Mouse (Mus musculus) hindbrain, embryonic 14.5 days (tissue): Measurements from ENCODE around the gene Ambra1. TPM values are rescaled to one million over a fixed set of nuclear protein-coding genes. Genes with fewer than 3 reads are reported as not detected.
A peak's percentile ranks its signal among the peaks of the same experiment; 100 is the strongest.

ENCODE experiments used
- ATAC-seq: fragments of 200-750 bp; cut with Nextera tagmentation; 2 replicates; pipeline ENCODE4 v1.8.0; 2017; ENCODE audit warnings: moderate number of reproducible peaks, mild to moderate bottlenecking, moderate TSS enrichment, moderate library complexity; ENCODE audit not compliant: low FRiP score
- DNase-seq: peaks from one replicate; pipeline ENCODE4 v3.0.0-alpha.2; 2015; ENCODE audit warnings: low spot score
- H3K27ac ChIP-seq: fragments of 300-500 bp; sonication (generic); 2 replicates; pipeline ENCODE4 v1.5.1; 2014; ENCODE audit warnings: mild to moderate bottlenecking, moderate library complexity
- H3K27me3 ChIP-seq: fragments of 300-500 bp; sonication (generic); 2 replicates; pipeline ENCODE4 v1.6.1; 2014; ENCODE audit warnings: mild to moderate bottlenecking, low read length, mixed read lengths; ENCODE audit not compliant: control insufficient read depth, insufficient read depth
- H3K36me3 ChIP-seq: fragments of 300-500 bp; sonication (generic); replicated peaks from 2 replicates; pipeline ENCODE4 v1.6.1; 2014; ENCODE audit not compliant: control insufficient read depth, insufficient read depth
- H3K4me1 ChIP-seq: fragments of 300-500 bp; sonication (generic); replicated peaks from 2 replicates; pipeline ENCODE4 v1.6.1; 2014; ENCODE audit warnings: antibody characterized with exemption, low read length, mixed read lengths; ENCODE audit not compliant: control insufficient read depth, insufficient read depth
- H3K4me2 ChIP-seq: fragments of 300-500 bp; sonication (generic); replicated peaks from 2 replicates; pipeline ENCODE4 v1.6.1; 2014; ENCODE audit warnings: mild to moderate bottlenecking, moderate library complexity
- H3K4me3 ChIP-seq: fragments of 300-500 bp; sonication (generic); replicated peaks from 2 replicates; pipeline ENCODE4 v1.5.1; 2014; ENCODE audit warnings: mild to moderate bottlenecking, low read length
- H3K9ac ChIP-seq: fragments of 300-500 bp; sonication (generic); 2 replicates; pipeline ENCODE4 v1.6.1; 2014
- H3K9me3 ChIP-seq: fragments of 300-500 bp; sonication (generic); 2 replicates; pipeline ENCODE4 v1.6.1; 2016; ENCODE audit warnings: low read length; ENCODE audit not compliant: control insufficient read depth
- WGBS: fragments of 180-500 bp; shearing (Covaris S2); extraction: QIAGEN DNeasy Blood & Tissue Kit; methylation state at CpG from one replicate; pipeline ENCODE4 v1.1.7; 2014; 5-methylcytosine and 5-hydroxymethylcytosine counted together
- polyA plus RNA-seq: library from polyadenylated mRNA; unstranded; fragments of >200 nt; fragmentation: Nextera tagmentation; extraction: Ambion mirVana; gene quantifications from 2 replicates; pipeline ENCODE4 v1.2.1, GENCODE M21; 2014

Ambra1 gene
- polyA plus RNA-seq, 1 experiment from 2014 or later, result 22.2 TPM

DNA sequence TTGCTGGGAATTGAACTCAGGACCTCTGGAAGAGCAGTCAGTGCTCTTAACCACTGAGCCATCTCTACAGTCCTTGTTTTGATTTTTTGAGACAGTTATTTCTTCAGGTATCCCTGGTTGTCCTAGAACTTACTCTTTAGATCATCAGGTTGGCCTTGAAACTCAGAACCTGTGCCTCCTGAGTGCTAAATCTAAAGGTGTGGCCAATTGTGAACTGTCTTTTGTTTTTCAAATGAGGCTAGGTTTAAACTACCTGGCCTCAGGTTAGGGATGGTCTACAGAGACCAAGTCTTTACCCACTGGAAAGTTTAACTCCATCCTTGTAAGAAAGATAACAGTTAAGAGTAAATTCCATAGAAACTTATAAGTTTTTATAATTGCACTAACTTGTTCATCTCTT, 23.5 kb upstream of the Ambra1 start:
- peaks cover 8% of the 10 kb centered on the region for H3K4me1 ChIP-seq
- DNase-seq (no peak), ATAC-seq (no peak)
- H3K36me3 ChIP-seq, result no peaks in the 10 kb centered on the region
- no peak overlapping the region for H3K9ac ChIP-seq
- H3K9me3 ChIP-seq, result no peaks in the 10 kb centered on the region
- H3K27me3 ChIP-seq, result no peaks in the 10 kb centered on the region
- H3K4me2 ChIP-seq, result no peak overlapping the region
- no peak overlapping the region for H3K27ac ChIP-seq
- H3K4me3 ChIP-seq, result no peak overlapping the region

DNA sequence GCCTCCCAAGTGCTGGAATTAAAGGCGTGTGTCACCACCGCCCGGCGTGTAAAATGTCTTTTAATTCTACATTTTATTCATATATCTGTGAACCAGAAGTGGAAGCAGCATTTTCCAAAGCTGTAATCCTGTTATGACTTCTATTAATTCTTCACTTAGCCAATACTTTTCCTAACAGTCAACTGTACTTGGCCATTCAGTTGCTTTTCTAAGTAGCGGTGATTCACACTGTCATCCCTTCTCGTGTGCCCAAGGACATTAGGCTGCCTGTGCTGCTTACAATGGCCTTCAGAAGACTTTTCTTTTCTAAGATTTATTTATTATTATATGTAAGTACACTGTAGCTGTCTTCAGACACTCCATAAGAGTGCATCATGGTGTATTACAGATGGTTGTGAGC, 21.6 kb upstream of the Ambra1 start:
- H3K4me3 ChIP-seq, result no peak overlapping the region
- no peaks in the 10 kb centered on the region for H3K36me3 ChIP-seq
- H3K4me2 ChIP-seq, result no peak overlapping the region
- ATAC-seq (no peak), DNase-seq (no peak)
- H3K4me1 ChIP-seq, result peaks cover 14% of the 10 kb centered on the region
- no peak overlapping the region for H3K27ac ChIP-seq
- no peak overlapping the region for H3K9ac ChIP-seq
- H3K9me3 ChIP-seq, result no peaks in the 10 kb centered on the region
- H3K27me3 ChIP-seq, result no peaks in the 10 kb centered on the region
- 96% methylated on average over 6 of the region's 6 CpGs for WGBS

DNA sequence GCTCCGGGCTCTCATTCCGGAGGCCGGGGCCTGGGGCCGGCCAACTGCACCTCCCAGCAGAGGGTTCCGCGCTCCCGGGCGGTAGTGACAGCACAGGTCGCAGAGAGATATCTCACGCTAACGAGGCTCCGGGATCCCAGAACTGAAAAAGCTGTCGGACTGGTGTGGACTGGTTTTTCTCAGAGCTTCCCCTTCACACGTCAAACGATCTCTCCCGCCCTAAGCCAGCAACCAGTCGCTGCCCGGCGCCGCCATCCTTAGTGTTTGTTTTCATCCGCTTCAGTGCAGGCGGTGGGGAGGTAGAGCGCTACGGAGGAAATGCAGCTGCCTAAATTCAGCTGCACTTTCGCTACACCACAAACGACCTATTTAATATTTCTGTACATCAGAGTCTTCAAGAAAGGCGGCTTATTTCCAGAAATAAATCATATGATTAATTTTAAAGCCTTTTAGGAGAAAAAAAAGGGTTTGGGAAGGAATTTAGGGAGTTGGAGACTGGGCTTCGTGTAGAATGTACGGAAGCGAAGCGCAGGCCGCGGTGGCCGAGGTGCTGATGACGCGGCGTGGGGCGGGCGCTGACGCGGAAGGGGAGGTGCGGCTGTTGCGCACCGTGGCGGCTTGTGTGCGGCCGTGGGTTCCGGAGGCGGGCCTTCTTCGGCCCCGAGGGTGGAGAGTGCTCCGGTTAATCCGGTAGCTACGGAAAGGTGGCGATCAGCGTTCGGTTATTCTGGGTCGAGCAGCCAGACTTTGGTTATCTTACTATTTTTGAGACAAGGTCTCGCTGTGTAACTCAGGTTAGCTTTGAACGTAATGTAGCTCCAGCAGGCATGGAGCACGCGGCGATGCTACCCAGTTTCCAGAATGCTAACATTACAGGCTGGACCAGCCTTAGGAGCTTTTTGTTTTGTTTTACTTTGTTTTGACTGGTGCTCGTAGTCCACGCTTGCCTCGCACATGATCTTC, 19.4 kb upstream of the Ambra1 start, which contains the start of the genes Atg13 and Harbi1:
TSS of gene Atg13 (minus strand) at position 305 of the 963 bp plus-strand sequence.
TSS of gene Harbi1 (plus strand) at position 581 of the 963 bp plus-strand sequence.
- peak within 1 kb of the TSS; percentile 79 for H3K4me3 ChIP-seq
- H3K9ac ChIP-seq, result peak within 1 kb of the TSS; percentile 80
- peaks cover 14% of the 10 kb centered on the region for H3K4me1 ChIP-seq
- no peaks in the 10 kb centered on the region for H3K27me3 ChIP-seq
- H3K9me3 ChIP-seq, result no peaks in the 10 kb centered on the region
- H3K4me2 ChIP-seq, result peak within 1 kb of the TSS; percentile 93
- H3K36me3 ChIP-seq, result no peaks in the 10 kb centered on the region
- WGBS, result under 1% methylated on average over 66 of the region's 66 CpGs
- H3K27ac ChIP-seq, result peak within 1 kb of the TSS; percentile 87
- peak; percentile 98 for ATAC-seq
- DNase-seq, result peak; percentile 94

DNA sequence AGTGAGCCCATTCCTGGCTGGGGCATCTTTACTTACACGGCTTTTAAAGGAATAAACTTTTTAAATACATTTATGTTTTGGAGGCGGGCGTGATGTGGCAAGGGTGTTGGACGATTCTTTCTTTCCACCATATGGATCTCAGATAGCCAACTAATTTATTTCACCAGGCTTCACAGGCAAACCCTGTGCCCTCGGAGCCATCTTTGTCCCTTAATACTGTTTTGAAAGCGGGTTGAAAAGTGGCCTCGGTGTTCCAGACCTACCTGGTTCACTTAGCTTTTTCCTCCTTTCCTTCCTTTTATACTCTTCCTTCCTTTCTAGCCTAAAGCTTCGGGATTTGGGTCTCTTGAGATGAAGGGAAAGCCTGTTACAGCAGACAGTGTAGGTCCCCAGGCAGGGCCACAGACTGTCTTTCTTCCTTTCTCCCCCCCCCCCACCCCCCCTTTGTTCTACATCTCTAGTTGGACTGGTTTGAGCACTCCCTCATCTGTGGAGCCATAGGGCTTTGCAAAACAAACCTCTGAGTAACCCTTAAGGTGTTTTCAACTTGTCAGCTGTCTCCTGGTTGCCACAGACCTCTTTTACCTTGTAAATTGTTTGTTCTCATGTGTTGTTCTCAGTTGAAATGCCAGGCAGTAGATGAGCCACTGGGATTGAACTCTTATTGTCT, 18.5 kb upstream of the Ambra1 start:
- no peak for DNase-seq
- peak overlapping the region; percentile 87 for H3K27ac ChIP-seq
- peak overlapping the region; percentile 80 for H3K9ac ChIP-seq
- WGBS, result 6% methylated on average over 8 of the region's 8 CpGs
- H3K4me2 ChIP-seq, result peak overlapping the region; percentile 93
- H3K36me3 ChIP-seq, result no peaks in the 10 kb centered on the region; the same call in 1 of the 2 replicates
- H3K9me3 ChIP-seq, result no peaks in the 10 kb centered on the region
- H3K27me3 ChIP-seq, result no peaks in the 10 kb centered on the region
- peak overlapping the region; percentile 79 for H3K4me3 ChIP-seq
- no peak for ATAC-seq
- H3K4me1 ChIP-seq, result peaks cover 14% of the 10 kb centered on the region

DNA sequence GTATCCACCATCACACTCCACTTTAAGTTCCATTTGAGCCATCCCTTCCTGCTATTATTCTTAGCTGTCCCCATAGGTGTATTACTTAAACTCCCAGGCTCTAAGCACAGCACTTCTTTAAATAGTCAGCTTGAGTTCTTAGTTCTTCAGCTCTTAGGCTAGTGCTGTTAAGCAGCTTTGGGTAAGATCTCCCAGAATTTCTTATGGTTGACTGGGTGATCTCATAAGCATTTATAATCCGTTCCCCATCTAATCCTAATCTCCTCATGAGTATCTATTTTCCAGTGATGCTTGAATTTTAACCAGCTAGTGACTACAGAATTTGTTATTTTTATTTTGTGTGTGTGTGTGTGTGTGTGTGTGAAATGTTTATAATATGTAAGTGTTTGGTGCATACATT, 15.0 kb upstream of the Ambra1 start:
- Histone ChIP-seq H3K27ac (no peak overlapping the region), H3K4me2 (no peak overlapping the region), H3K9me3 (no peaks in the 10 kb centered on the region), H3K9ac (no peak overlapping the region), H3K36me3 (peaks cover 3% of the 10 kb centered on the region; the same call in 1 of the 2 replicates), H3K4me1 (peaks cover 8% of the 10 kb centered on the region), H3K4me3 (no peak overlapping the region), H3K27me3 (no peaks in the 10 kb centered on the region)
- DNase-seq (no peak), ATAC-seq (no peak)
- WGBS, result 90% methylated on average over 1 of the region's 1 CpGs

DNA sequence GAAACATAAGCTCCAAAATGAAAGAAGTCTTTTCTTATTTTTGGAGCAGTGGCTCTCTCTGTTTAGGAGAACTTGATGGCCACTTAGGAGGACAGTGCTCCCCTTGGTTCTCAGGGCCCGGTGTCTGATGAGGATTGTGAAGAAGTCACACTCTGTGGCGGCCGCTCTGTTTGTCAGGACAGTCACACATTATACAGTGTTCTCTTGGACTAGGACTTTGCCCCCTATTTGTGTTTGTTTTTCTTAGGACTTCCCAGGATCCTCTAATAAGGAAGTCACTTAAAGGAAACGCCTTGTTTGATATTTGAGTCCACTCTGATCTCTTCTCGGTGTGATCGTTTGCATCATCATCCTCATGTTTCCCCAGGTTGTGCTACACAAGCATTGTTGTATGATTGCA, 11.7 kb upstream of the Ambra1 start:
- no peaks in the 10 kb centered on the region for H3K9me3 ChIP-seq
- DNase-seq (no peak), ATAC-seq (no peak)
- no peak overlapping the region for H3K4me3 ChIP-seq
- H3K4me1 ChIP-seq, result no peaks in the 10 kb centered on the region
- no peak overlapping the region for H3K27ac ChIP-seq
- no peak overlapping the region for H3K4me2 ChIP-seq
- H3K27me3 ChIP-seq, result no peaks in the 10 kb centered on the region
- H3K9ac ChIP-seq, result no peak overlapping the region
- WGBS, result 82% methylated on average over 6 of the region's 6 CpGs
- H3K36me3 ChIP-seq, result peaks cover 14% of the 10 kb centered on the region

DNA sequence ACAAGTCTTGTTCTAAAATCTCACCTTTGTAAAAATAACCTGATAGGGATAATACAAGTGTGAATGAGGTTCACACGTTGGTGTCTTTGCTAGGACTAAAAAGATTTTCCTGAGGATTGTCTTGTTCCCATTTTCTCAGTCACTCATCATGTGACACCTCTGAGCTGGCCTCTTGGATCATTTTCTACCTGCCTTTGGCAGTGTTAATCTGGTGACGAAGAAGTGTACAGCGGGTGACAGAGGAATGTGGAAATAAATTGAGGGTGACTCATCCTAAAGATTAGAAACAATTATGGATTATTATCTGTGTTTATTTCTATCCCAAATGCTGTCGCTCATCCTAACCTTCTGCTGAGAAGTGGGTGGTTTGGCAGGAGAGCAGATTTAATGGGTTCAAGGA, 6.6 kb upstream of the Ambra1 start:
- DNase-seq, result no peak
- no peaks in the 10 kb centered on the region for H3K9me3 ChIP-seq
- ATAC-seq, result no peak
- 79% methylated on average over 4 of the region's 4 CpGs for WGBS
- H3K4me3 ChIP-seq, result no peak overlapping the region
- H3K27ac ChIP-seq, result no peak overlapping the region
- no peak overlapping the region for H3K4me2 ChIP-seq
- no peaks in the 10 kb centered on the region for H3K27me3 ChIP-seq
- no peak overlapping the region for H3K9ac ChIP-seq
- H3K36me3 ChIP-seq, result peaks cover 11% of the 10 kb centered on the region
- H3K4me1 ChIP-seq, result no peaks in the 10 kb centered on the region

DNA sequence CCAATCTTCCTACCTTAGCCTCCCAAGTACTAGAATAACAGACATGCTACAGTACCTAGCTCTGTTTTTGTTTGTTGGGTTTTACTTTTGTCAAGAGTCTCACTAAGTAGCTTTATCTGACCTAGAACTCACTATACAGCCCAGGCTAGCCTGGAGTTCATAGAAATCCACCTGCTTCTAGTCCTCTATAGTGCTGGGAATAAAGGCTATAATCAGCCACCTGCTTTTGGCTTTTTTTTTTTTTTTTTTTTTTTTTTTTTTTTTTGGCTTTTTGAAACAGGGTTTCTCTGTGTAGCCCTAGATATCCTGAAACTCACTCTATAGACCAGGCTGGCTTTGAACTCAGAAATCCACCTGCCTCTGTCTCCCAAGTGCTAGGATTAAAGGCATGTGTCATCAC, 6.0 kb upstream of the Ambra1 start:
- no peak overlapping the region for H3K9ac ChIP-seq

DNA sequence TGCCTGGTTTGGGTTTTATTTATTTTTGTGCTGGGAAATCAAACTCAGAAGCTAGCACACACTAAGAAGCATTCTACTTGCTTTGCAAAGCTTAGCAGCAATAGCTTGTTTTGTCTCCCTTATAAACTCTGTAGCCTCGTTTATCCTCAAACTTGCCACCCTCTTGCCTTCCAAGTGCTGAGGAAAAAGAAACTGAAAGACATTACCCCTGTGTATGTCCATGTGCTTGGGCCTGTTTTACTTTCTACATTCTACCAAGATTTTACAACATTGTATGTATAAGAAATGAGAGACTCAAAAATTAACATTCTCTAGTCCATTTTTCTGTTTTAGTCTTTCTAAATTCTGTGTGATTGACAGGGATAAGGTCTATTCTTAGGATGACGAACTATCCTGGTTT, 5.2 kb upstream of the Ambra1 start:
- H3K9me3 ChIP-seq, result no peaks in the 10 kb centered on the region
- WGBS, result 72% methylated on average over 2 of the region's 2 CpGs
- H3K4me1 ChIP-seq, result no peaks in the 10 kb centered on the region
- no peak overlapping the region for H3K4me3 ChIP-seq
- DNase-seq (no peak), ATAC-seq (no peak)
- H3K36me3 ChIP-seq, result peaks cover 11% of the 10 kb centered on the region
- H3K9ac ChIP-seq, result no peak overlapping the region
- H3K4me2 ChIP-seq, result no peak overlapping the region
- no peak overlapping the region for H3K27ac ChIP-seq
- H3K27me3 ChIP-seq, result no peaks in the 10 kb centered on the region

More for the DNA sequence above, 6.0 kb upstream of the Ambra1 start:
- H3K27ac ChIP-seq, result no peak overlapping the region
- peaks cover 11% of the 10 kb centered on the region for H3K36me3 ChIP-seq
- H3K4me2 ChIP-seq, result no peak overlapping the region
- H3K4me1 ChIP-seq, result no peaks in the 10 kb centered on the region
- no peaks in the 10 kb centered on the region for H3K27me3 ChIP-seq
- ATAC-seq, result no peak
- DNase-seq, result no peak
- no peak overlapping the region for H3K4me3 ChIP-seq
- no peaks in the 10 kb centered on the region for H3K9me3 ChIP-seq
